Mouse (Mus musculus): ENCODE results near the gene Irak2. TPM values are rescaled to one million over a fixed set of nuclear protein-coding genes. Genes with fewer than 3 reads are reported as not detected.

Irak2 gene
- total and polyA plus RNA-seq, 3 experiments, result 30.0 to 39.5 (median 32.5) TPM

DNA sequence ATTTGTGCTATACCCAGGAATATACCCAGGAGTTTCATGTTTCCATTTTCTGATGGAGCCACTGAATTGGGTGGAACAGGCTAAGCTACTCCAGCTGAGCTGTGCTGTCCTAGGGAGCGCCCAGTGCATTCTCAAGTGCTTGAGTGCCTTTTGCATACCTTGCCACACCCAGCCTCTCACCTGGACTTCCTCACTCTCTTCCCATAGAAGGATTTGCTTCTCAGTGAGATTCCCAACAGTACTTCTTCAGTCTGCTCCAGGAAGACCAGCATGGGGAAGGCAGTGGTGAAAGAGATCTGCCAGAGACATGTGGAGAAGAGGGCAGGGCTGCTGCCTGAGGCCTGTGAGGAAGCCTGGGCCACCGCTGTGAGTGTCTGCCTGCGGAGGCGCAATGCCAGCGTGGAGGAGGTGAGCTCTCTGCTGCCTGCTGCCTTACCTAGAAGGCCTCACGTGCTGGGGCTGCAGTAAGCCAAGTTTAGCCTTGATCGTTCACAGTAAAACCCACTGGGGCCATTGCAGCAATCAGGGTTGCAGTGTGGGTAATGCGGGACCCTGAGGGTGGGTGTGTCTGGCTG, 48.4 kb downstream of the Irak2 start:
- Histone ChIP-seq H3K27ac (ENCODE audit: insufficient read depth, low read depth) (no peak overlapping the region), H3K9me3 (replicated peaks; ENCODE audit: low read length) (no peaks in the 10 kb centered on the region), H3K27me3 (replicated peaks) (no peaks in the 10 kb centered on the region), H3K4me3 (replicated peaks in 1 of 3; ENCODE audit: low read depth in 2 of 3, low read length in 2 of 3, poor library complexity in 1 of 3) (no peak overlapping the region), H3K4me2 (ENCODE audit: insufficient read depth, low read depth, poor library complexity, severe bottlenecking) (no peak overlapping the region), H3K79me2 (replicated peaks; ENCODE audit: control insufficient read depth, extremely low read depth, insufficient read depth, poor library complexity, severe bottlenecking) (peaks cover 2% of the 10 kb centered on the region; the same call in 1 of the 2 replicates), H3K9ac (ENCODE audit: insufficient read depth, low read depth) (no peak overlapping the region), H3K4me1 (ENCODE audit: control insufficient read depth in 1 of 2, insufficient read depth in 2 of 2) (peaks cover 5 to 22% of the 10 kb centered on the region in 2 experiments; a peak in 3 of 4 replicates), H3K36me3 (replicated peaks in 1 of 2; ENCODE audit: control insufficient read depth in 1 of 2, insufficient read depth in 1 of 2, low read length in 1 of 2) (peaks cover 77 to 89% of the 10 kb centered on the region in 2 experiments)
- no peak for TF ChIP-seq TCF12 (IDR thresholded peaks at IDR 0.05; ENCODE audit: low read depth, low read length)
- TF ChIP-seq KAT2A (IDR thresholded peaks at IDR 0.05; ENCODE audit: insufficient replicate concordance, low read length), result no peak
- TF ChIP-seq CHD2 (IDR thresholded peaks at IDR 0.05; ENCODE audit: low read length), result no peak
- TF ChIP-seq UBTF (IDR thresholded peaks at IDR 0.05; ENCODE audit: low read depth, low read length), result no peak
- no peak for TF ChIP-seq RAD21 (IDR thresholded peaks at IDR 0.05; ENCODE audit: low read depth, low read length)
- TF ChIP-seq NRF1 (IDR thresholded peaks at IDR 0.05; ENCODE audit: low read depth, low read length), result no peak
- no peak for TF ChIP-seq JUN (IDR thresholded peaks at IDR 0.05; ENCODE audit: insufficient read depth, low read depth, low read length)
- TF ChIP-seq SMC3 (IDR thresholded peaks at IDR 0.05; ENCODE audit: low read depth, low read length), result no peak
- no peak for TF ChIP-seq HCFC1 (IDR thresholded peaks at IDR 0.05; ENCODE audit: low read depth, low read length)
- no peak for TF ChIP-seq MYC (IDR thresholded peaks at IDR 0.05; ENCODE audit: low read depth, low read length)
- TF ChIP-seq BHLHE40 (IDR thresholded peaks at IDR 0.05; ENCODE audit: low read depth, low read length), result no peak
- no peak for TF ChIP-seq ZNF384 (IDR thresholded peaks at IDR 0.05; ENCODE audit: low read depth, low read length)
- TF ChIP-seq MAX (IDR thresholded peaks at IDR 0.05; ENCODE audit: low read length), result no peak
- no peak for TF ChIP-seq USF1 (IDR thresholded peaks at IDR 0.05; ENCODE audit: low read depth, low read length)
- no peak for TF ChIP-seq EP300 (IDR thresholded peaks at IDR 0.05; ENCODE audit: low read length)
- no peak for TF ChIP-seq ELF1 (IDR thresholded peaks at IDR 0.05; ENCODE audit: low read depth, low read length)
- TF ChIP-seq ZC3H11A (IDR thresholded peaks at IDR 0.05; ENCODE audit: low read depth, low read length), result no peak
- DNase-seq (ENCODE audit: extremely low read depth), result no peak
- in situ Hi-C loops (cut with MboI; ENCODE audit: low pct_ligation_motif_present, low pct_unique_long_range_greater_than_20kb, low sequenced_read_pairs), result no loop called here
- dilution Hi-C loops (cut with MboI; ENCODE audit: extremely low pct_ligation_motif_present, extremely low pct_unique_long_range_greater_than_20kb, low sequenced_read_pairs), result no loop called here

DNA sequence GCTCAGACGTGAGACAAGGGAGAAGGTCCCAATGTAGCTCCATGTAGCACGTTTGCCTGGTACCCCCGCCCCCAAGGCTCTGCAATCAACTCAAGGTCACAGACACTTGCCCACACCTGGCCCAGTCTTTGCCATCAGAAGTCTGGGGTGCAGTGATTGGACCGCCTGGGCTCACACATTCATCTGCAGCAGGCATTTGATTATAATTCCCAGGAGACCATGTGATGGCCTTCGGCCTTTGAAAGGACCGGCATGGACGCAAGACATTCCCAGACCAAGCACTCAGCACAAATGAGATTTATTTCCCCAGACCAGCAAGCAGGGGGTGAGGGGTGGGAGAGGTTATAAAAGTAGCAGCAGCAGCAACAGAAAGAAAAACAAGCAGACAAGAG, 51.7 kb downstream of the Irak2 start:
- Histone ChIP-seq H3K27me3 (replicated peaks) (no peaks in the 10 kb centered on the region), H3K4me2 (ENCODE audit: insufficient read depth, low read depth, poor library complexity, severe bottlenecking) (no peak overlapping the region), H3K79me2 (replicated peaks; ENCODE audit: control insufficient read depth, extremely low read depth, insufficient read depth, poor library complexity, severe bottlenecking) (0 out of 2 replicates have a peak, but pooled peaks cover 2% of the 10 kb centered on the region), H3K27ac (ENCODE audit: insufficient read depth, low read depth) (no peak overlapping the region), H3K9ac (ENCODE audit: insufficient read depth, low read depth) (no peak overlapping the region), H3K4me1 (ENCODE audit: control insufficient read depth in 1 of 2, insufficient read depth in 2 of 2) (peaks cover 10 to 37% of the 10 kb centered on the region in 2 experiments; a peak in 3 of 4 replicates), H3K36me3 (replicated peaks in 1 of 2; ENCODE audit: control insufficient read depth in 1 of 2, insufficient read depth in 1 of 2, low read length in 1 of 2) (peaks cover 78 to 85% of the 10 kb centered on the region in 2 experiments), H3K9me3 (replicated peaks; ENCODE audit: low read length) (no peaks in the 10 kb centered on the region), H3K4me3 (replicated peaks in 1 of 3; ENCODE audit: low read depth in 2 of 3, low read length in 2 of 3, poor library complexity in 1 of 3) (no peak overlapping the region)
- TF ChIP-seq ZMIZ1 (IDR thresholded peaks at IDR 0.05; ENCODE audit: low read depth, low read length), result no peak
- no peak for TF ChIP-seq ZNF384 (IDR thresholded peaks at IDR 0.05; ENCODE audit: low read depth, low read length)
- TF ChIP-seq TCF12 (IDR thresholded peaks at IDR 0.05; ENCODE audit: low read depth, low read length), result no peak
- no peak for TF ChIP-seq CHD1 (IDR thresholded peaks at IDR 0.05; ENCODE audit: low read depth, low read length)
- no peak for TF ChIP-seq GABPA (IDR thresholded peaks at IDR 0.05; ENCODE audit: insufficient replicate concordance, low read depth, low read length)
- TF ChIP-seq CTCF (conservative IDR thresholded peaks at IDR 0.05 in 1 of 2, IDR thresholded peaks at IDR 0.05 in 1 of 2; ENCODE audit: low read depth in 2 of 2, low read length in 2 of 2), result no peak
- no peak for TF ChIP-seq RAD21 (IDR thresholded peaks at IDR 0.05; ENCODE audit: low read depth, low read length)
- no peak for TF ChIP-seq E2F4 (IDR thresholded peaks at IDR 0.05; ENCODE audit: insufficient replicate concordance, low read depth, low read length)
- no peak for TF ChIP-seq POLR2A (IDR thresholded peaks at IDR 0.05; ENCODE audit: low read depth, low read length)
- no peak for TF ChIP-seq BHLHE40 (IDR thresholded peaks at IDR 0.05; ENCODE audit: low read depth, low read length)
- dilution Hi-C loops (cut with MboI; ENCODE audit: extremely low pct_ligation_motif_present, extremely low pct_unique_long_range_greater_than_20kb, low sequenced_read_pairs), result no loop called here
- no peak for DNase-seq (ENCODE audit: extremely low read depth)
- in situ Hi-C loops (cut with MboI; ENCODE audit: low pct_ligation_motif_present, low pct_unique_long_range_greater_than_20kb, low sequenced_read_pairs), result no loop called here
